Mouse (Mus musculus) heart, postnatal 0 days (tissue): Measurements from ENCODE around the gene Ppp2r5a. TPM values are rescaled to one million over a fixed set of nuclear protein-coding genes. Genes with fewer than 3 reads are reported as not detected.

Source experiments
- ATAC-seq: fragments of 200-750 bp; cut with Nextera tagmentation; 2 replicates; pipeline ENCODE4 v1.8.0; 2017; ENCODE audit warnings: low read depth, moderate number of reproducible peaks, moderate library complexity; ENCODE audit not compliant: insufficient read depth
- DNase-seq: peaks from one replicate; pipeline ENCODE4 v3.0.0-alpha.2; 2016; ENCODE audit warnings: low spot score
- H3K27ac ChIP-seq: fragments of 300-500 bp; sonication (generic); 2 replicates; pipeline ENCODE4 v1.5.1; 2014; ENCODE audit warnings: low read depth, mild to moderate bottlenecking
- H3K27me3 ChIP-seq: fragments of 300-500 bp; sonication (generic); 2 replicates; pipeline ENCODE4 v1.6.1; 2014; ENCODE audit warnings: low read length, mixed read lengths; ENCODE audit not compliant: control insufficient read depth, insufficient read depth
- H3K36me3 ChIP-seq: fragments of 300-500 bp; sonication (generic); replicated peaks from 2 replicates; pipeline ENCODE4 v1.6.1; 2014; ENCODE audit warnings: low read length, mixed read lengths; ENCODE audit not compliant: control insufficient read depth, insufficient read depth
- H3K4me1 ChIP-seq: fragments of 300-500 bp; sonication (generic); 2 replicates; pipeline ENCODE4 v1.6.1; 2014; ENCODE audit warnings: antibody characterized with exemption; ENCODE audit not compliant: control insufficient read depth, insufficient read depth
- H3K4me2 ChIP-seq: fragments of 300-500 bp; sonication (generic); 2 replicates; pipeline ENCODE4 v1.6.1; 2014; ENCODE audit warnings: low read depth, mild to moderate bottlenecking, low read length, moderate library complexity
- H3K4me3 ChIP-seq: fragments of 300-500 bp; sonication (generic); 2 replicates; pipeline ENCODE4 v1.5.1; 2014; ENCODE audit warnings: low read depth, low read length
- H3K9ac ChIP-seq: fragments of 300-500 bp; sonication (generic); replicated peaks from 2 replicates; pipeline ENCODE4 v1.6.1; 2014; ENCODE audit warnings: low read depth, low read length, mixed read lengths
- H3K9me3 ChIP-seq: fragments of 300-500 bp; sonication (generic); replicated peaks from 2 replicates; pipeline ENCODE4 v1.6.1; 2016; ENCODE audit warnings: low read length; ENCODE audit not compliant: control insufficient read depth
- CTCF ChIP-seq: IDR thresholded peaks from 2 replicates; pipeline ENCODE4 v1.5.1; 2016; ENCODE audit warnings: antibody characterized with exemption, control low read depth, low read depth
- EP300 ChIP-seq: IDR thresholded peaks from 2 replicates; pipeline ENCODE4 v1.6.1; 2016; ENCODE audit warnings: antibody characterized with exemption, low read depth
- WGBS: fragments of 180-500 bp; shearing (Covaris S2); extraction: QIAGEN DNeasy Blood & Tissue Kit; methylation state at CpG from one replicate; pipeline ENCODE4 v1.1.7; 2014; 5-methylcytosine and 5-hydroxymethylcytosine counted together
- polyA plus RNA-seq: library from polyadenylated mRNA; unstranded; fragments of >200 nt; fragmentation: Nextera tagmentation; extraction: Ambion mirVana; gene quantifications from 2 replicates; pipeline ENCODE4 v1.2.1, GENCODE M21; 2015
- total RNA-seq: library from RNA; depleted of rRNA; stranded (reverse); fragments of >200 nt; gene quantifications from 2 replicates; pipeline ENCODE4 v1.2.3, GENCODE M21; 2014; ENCODE audit warnings: low replicate concordance

Ppp2r5a gene
- total and polyA plus RNA-seq, 2 experiments from 2014 or later = 31.4 to 109 TPM

DNA sequence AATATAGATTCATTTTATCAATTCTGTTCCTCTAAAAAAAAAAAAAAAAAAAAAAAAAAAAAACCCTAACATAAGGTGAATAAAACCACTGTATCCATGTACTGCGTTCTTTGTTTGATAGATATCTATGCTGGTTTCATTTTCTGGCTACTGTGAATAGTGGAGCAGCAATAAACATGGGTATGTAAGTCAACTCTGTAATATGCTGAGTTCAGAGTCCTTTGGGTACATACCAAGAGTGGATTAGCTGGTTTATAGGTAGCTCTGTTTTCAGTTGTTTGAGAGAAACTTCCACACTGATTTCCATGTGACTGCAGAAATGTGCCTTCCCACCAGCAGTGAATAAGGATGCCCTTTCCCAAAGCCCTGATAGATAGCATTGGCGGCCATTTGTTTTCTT, 25.0 kb downstream of the Ppp2r5a start:
- H3K4me3 ChIP-seq = no peak overlapping the region
- H3K4me2 ChIP-seq = no peak overlapping the region
- no peak for ATAC-seq
- TF ChIP-seq CTCF = no peak
- no peak for TF ChIP-seq EP300
- H3K27me3 ChIP-seq = no peaks in the 10 kb centered on the region
- H3K9ac ChIP-seq = no peak overlapping the region
- no peak overlapping the region; the same call in 1 of the 2 replicates for H3K27ac ChIP-seq
- WGBS = 95% methylated on average over 2 of the region's 2 CpGs
- peaks cover 32% of the 10 kb centered on the region for H3K4me1 ChIP-seq
- H3K36me3 ChIP-seq = no peaks in the 10 kb centered on the region
- DNase-seq = no peak
- no peaks in the 10 kb centered on the region for H3K9me3 ChIP-seq

DNA sequence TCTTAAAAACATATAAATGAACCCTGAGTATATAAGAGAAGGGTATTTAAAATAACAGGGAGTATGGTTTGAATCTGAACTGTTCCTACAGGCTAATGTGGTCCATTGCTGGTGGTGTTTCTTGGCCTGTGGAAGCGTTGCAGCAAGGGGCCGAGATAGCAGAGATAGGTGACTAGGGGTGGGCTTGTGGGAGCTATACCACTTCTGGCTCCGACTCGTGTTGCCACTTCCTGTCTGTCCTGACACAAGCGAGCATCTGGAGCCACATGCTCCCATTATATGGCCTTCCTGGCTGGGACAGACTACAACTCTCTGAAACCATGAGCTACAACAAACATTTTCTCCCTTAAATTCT, 27.5 kb downstream of the Ppp2r5a start:
- 32% methylated on average over 5 of the region's 5 CpGs for WGBS
- no peak for DNase-seq
- Histone ChIP-seq H3K27me3 (no peaks in the 10 kb centered on the region), H3K9me3 (no peaks in the 10 kb centered on the region), H3K4me2 (no peak overlapping the region), H3K27ac (no peak overlapping the region), H3K4me3 (no peak overlapping the region), H3K4me1 (peaks cover 24% of the 10 kb centered on the region), H3K9ac (no peak overlapping the region), H3K36me3 (0 out of 2 replicates have a peak, but pooled peaks cover 8% of the 10 kb centered on the region)
- TF ChIP-seq CTCF (no peak), EP300 (no peak)
- no peak for ATAC-seq

DNA sequence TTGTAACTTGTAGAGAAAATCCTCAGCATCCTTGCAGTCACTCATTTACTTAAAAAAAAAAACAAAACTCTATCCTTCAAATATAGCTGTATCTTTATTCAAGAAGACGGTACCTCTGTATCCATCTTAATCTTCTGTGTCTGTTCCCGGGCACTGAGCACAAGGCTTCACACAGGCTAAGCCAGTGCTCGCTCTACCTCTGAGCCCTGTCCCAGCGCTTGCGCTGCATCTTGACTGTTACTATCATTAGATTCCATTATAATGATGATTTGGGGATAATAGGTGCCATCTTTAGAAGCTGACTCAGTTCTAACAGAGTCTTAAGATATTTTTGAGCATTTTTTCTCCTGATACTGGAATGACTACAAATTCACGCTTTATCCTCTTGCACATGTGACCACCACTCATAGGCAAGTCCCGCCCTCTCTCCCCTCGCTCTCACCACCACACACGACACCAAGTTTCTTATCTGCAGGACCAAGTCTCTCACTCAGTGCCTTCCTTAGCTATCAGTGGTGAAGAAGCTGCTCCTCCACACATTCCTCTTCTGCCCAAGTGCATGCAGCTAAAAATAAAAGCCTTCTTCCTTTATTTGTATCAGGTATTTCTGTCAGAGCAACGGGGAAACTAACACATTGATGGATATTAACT, 28.0 kb downstream of the Ppp2r5a start:
- DNase-seq = no peak
- H3K4me2 ChIP-seq = no peak overlapping the region

DNA sequence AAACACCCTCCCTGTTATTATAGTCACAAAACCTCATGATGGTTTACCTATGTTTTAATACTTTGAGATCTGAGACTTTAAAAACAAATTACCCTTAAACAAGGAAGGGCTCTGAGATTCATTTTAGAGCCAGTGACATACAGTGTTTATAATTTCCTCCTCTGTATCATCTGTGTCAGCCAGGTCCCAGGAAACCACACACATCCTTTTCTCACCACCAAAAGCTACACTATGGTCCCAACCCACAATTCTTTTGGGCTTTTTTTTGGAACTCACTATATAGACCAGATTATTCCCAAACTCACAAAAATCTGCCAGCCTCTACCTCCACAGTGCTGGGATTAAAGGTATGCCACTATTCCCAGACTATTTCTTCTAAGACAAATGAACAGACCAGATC, 33.9 kb downstream of the Ppp2r5a start:
- ATAC-seq (no peak), DNase-seq (no peak)
- TF ChIP-seq CTCF (no peak), EP300 (no peak)
- Histone ChIP-seq H3K9me3 (no peaks in the 10 kb centered on the region), H3K9ac (no peak overlapping the region), H3K27ac (no peak overlapping the region), H3K27me3 (no peaks in the 10 kb centered on the region), H3K4me1 (peaks cover 9% of the 10 kb centered on the region), H3K4me3 (no peak overlapping the region), H3K36me3 (peaks cover 23% of the 10 kb centered on the region), H3K4me2 (no peak overlapping the region)

More for the DNA sequence above, 28.0 kb downstream of the Ppp2r5a start:
- Histone ChIP-seq H3K9ac (no peak overlapping the region), H3K27ac (no peak overlapping the region), H3K9me3 (no peaks in the 10 kb centered on the region), H3K4me1 (peaks cover 24% of the 10 kb centered on the region), H3K36me3 (0 out of 2 replicates have a peak, but pooled peaks cover 8% of the 10 kb centered on the region), H3K4me3 (no peak overlapping the region), H3K27me3 (no peaks in the 10 kb centered on the region)
- no peak for ATAC-seq
- WGBS = 46% methylated on average over 10 of the region's 10 CpGs
- TF ChIP-seq CTCF (no peak), EP300 (no peak)

DNA sequence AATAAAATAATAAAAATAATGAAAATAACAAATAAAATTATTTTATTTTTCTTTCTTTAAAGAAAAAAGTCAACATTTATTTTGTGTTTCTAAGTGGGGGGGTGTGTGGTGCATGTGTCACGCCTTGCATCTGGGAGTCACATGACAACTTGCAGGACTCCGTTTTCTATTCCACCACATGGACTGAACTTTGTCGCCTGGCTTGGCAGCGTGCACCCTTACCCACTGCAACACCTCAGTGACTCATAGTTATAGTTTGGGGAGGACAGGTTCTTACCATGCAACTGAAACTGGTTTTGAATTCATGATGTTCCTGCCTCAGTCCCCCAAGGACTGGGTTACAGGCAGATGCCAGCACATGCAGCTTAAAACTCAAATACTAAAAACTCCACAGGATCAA, 34.9 kb downstream of the Ppp2r5a start:
- TF ChIP-seq CTCF = no peak
- TF ChIP-seq EP300 = no peak
- ATAC-seq = no peak
- Histone ChIP-seq H3K9ac (no peak overlapping the region), H3K27me3 (no peaks in the 10 kb centered on the region), H3K36me3 (peaks cover 23% of the 10 kb centered on the region), H3K4me1 (peaks cover 8% of the 10 kb centered on the region), H3K27ac (no peak overlapping the region), H3K4me2 (no peak overlapping the region), H3K4me3 (no peak overlapping the region), H3K9me3 (no peaks in the 10 kb centered on the region)
- WGBS = 63% methylated on average over 4 of the region's 4 CpGs
- DNase-seq = no peak

DNA sequence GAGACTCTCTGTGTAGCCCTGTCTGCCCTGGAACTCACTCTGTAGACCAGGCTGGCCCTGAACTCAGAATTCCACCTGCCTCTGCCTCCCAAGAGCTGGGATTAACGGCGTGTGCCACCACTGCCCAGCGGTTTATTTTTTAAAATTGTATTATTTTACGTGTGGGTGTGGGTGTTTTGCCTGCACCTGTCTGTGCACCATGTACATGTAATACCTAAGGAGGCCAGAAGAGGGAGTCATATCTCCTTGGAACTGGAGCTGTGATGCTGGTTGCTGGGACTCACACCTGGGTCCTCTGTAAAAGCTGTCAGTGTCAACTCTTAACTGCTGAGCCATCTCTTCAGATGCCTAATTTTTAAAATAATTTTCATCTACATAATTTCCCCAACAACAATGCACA, 38.6 kb downstream of the Ppp2r5a start:
- Histone ChIP-seq H3K4me2 (no peak overlapping the region), H3K9ac (no peak overlapping the region), H3K27ac (no peak overlapping the region), H3K4me1 (no peaks in the 10 kb centered on the region), H3K36me3 (peaks cover 43% of the 10 kb centered on the region), H3K9me3 (no peaks in the 10 kb centered on the region), H3K4me3 (no peak overlapping the region), H3K27me3 (no peaks in the 10 kb centered on the region)
- no peak for ATAC-seq
- no peak for DNase-seq
- WGBS = 69% methylated on average over 4 of the region's 4 CpGs
- TF ChIP-seq CTCF = peak; percentile 50
- TF ChIP-seq EP300 = no peak
